Mouse (Mus musculus) liver, adult 2 months (tissue): ENCODE data around the gene P2rx7.

ENCODE experiments used
- CTCF ChIP-seq: fragments of 200-500 bp; IDR thresholded peaks from 2 replicates; pipeline ENCODE4 v1.5.1; 2011; ENCODE audit warnings: low read depth, low read length, control low read depth
- POLR2A ChIP-seq: fragments of 200-500 bp; IDR thresholded peaks from 2 replicates; pipeline ENCODE4 v1.6.1; 2011; ENCODE audit warnings: low read length, control low read depth; ENCODE audit not compliant: insufficient read depth; ENCODE audit errors: extremely low read depth

- no peak for TF ChIP-seq CTCF
- no peak for TF ChIP-seq POLR2A
Observed at GRCm38 (mm10) chr5:122652506-122652905, 8.8 kb downstream of the P2rx7 start.
